Mouse (Mus musculus): ENCODE data around the gene Crcp. TPM values are rescaled to one million over a fixed set of nuclear protein-coding genes. Genes with fewer than 3 reads are reported as not detected.

Crcp gene
- 24.4 and 26.2 TPM in 2 replicates for polyA plus RNA-seq (2015; fragmentation: Nextera tagmentation; extraction: Ambion mirVana)

DNA sequence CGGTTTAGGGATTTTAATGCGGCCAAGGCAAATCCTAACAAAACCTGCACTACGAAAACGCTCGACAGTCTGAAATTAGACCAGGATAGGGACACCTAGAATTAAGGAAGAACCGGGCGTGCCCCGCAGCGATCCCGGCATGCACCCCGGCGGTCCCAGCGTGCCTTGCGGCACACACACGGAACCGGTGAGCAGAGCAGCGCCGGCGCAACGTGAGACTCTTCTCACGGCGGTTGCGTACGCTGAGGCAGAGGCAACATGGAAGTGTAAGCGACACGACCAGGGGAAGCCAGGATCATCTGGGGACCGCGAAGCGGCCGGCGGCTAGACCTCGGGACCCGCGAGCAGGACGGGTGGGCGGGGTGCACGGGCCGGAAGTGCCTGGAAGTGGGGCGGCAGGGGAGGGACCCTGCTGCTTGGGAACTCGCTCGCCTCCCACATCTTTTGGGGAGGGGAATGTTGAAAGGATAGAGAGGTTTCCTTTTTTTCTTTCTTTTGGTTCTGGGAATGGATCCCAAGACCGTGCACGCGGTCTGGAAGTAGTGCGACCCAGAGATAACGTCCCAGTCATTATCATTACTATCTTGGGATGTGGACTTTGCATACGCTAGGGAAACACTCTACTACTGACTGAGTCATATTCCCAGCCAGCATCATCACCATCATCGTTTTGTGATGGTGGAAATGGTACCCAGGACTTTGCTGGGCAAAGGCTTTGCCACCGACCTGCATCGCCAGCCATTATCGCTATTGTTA, at the start of gene Crcp, which contains the start of gene Asl:
Crcp (plus strand) TSS at position 149 of the 756 bp plus-strand sequence.
Asl (minus strand) TSS at position 106 of the 756 bp plus-strand sequence.
- Histone ChIP-seq H3K4me3 (ENCODE audit: low read length) (peak within 1 kb of the TSS; percentile 89), H3K36me3 (ENCODE audit: control insufficient read depth, insufficient read depth) (no peaks in the 10 kb centered on the region), H3K27ac (ENCODE audit: low read length) (peak within 1 kb of the TSS; percentile 94), H3K9me3 (replicated peaks; ENCODE audit: control insufficient read depth, low read length) (no peaks in the 10 kb centered on the region), H3K9ac (ENCODE audit: low read length) (peak within 1 kb of the TSS; percentile 90), H3K27me3 (ENCODE audit: control insufficient read depth, insufficient read depth, low read length) (0 out of 2 replicates have a peak, but pooled peaks cover 3% of the 10 kb centered on the region), H3K4me2 (ENCODE audit: low read depth, low read length) (peak within 1 kb of the TSS; percentile 76), H3K4me1 (ENCODE audit: control insufficient read depth, insufficient read depth, low read length) (peaks cover 3% of the 10 kb centered on the region)
- ATAC-seq (replicated peaks; ENCODE audit: extremely low read depth, insufficient read depth, low FRiP score) = peak; percentile 84
- 1% methylated on average over 51 of the region's 51 CpGs for WGBS

GRCm38 (mm10) chr5:129980216-129980615, 48.9 kb upstream of the Crcp start:
- Histone ChIP-seq H3K4me3 (ENCODE audit: low read length) (no peak overlapping the region), H3K27me3 (ENCODE audit: control insufficient read depth, insufficient read depth, low read length) (no peaks in the 10 kb centered on the region), H3K9ac (ENCODE audit: low read length) (no peak overlapping the region), H3K36me3 (ENCODE audit: control insufficient read depth, insufficient read depth) (peaks cover 8% of the 10 kb centered on the region), H3K27ac (ENCODE audit: low read length) (no peak overlapping the region), H3K4me1 (ENCODE audit: control insufficient read depth, insufficient read depth, low read length) (no peaks in the 10 kb centered on the region; the same call in 1 of the 2 replicates), H3K4me2 (ENCODE audit: low read depth, low read length) (no peak overlapping the region), H3K9me3 (replicated peaks; ENCODE audit: control insufficient read depth, low read length) (no peaks in the 10 kb centered on the region)
- ATAC-seq (replicated peaks; ENCODE audit: extremely low read depth, insufficient read depth, low FRiP score) = no peak
- WGBS = 36% methylated on average over 3 of the region's 3 CpGs

- H3K4me3 ChIP-seq (ENCODE audit: low read length) = no peak overlapping the region
- H3K27me3 ChIP-seq (ENCODE audit: control insufficient read depth, insufficient read depth, low read length) = no peaks in the 10 kb centered on the region
- peaks cover 4% of the 10 kb centered on the region for H3K36me3 ChIP-seq (ENCODE audit: control insufficient read depth, insufficient read depth)
- H3K9me3 ChIP-seq (replicated peaks; ENCODE audit: control insufficient read depth, low read length) = no peaks in the 10 kb centered on the region
- WGBS = 76% methylated on average over 13 of the region's 13 CpGs
- H3K27ac ChIP-seq (ENCODE audit: low read length) = no peak overlapping the region
- no peak overlapping the region for H3K9ac ChIP-seq (ENCODE audit: low read length)
- no peak for ATAC-seq (replicated peaks; ENCODE audit: extremely low read depth, insufficient read depth, low FRiP score)
- H3K4me2 ChIP-seq (ENCODE audit: low read depth, low read length) = no peak overlapping the region
- H3K4me1 ChIP-seq (ENCODE audit: control insufficient read depth, insufficient read depth, low read length) = no peaks in the 10 kb centered on the region
These were observed 39.7 kb upstream of the Crcp start for GRCm38 (mm10) chr5:129989376-129989775.

DNA sequence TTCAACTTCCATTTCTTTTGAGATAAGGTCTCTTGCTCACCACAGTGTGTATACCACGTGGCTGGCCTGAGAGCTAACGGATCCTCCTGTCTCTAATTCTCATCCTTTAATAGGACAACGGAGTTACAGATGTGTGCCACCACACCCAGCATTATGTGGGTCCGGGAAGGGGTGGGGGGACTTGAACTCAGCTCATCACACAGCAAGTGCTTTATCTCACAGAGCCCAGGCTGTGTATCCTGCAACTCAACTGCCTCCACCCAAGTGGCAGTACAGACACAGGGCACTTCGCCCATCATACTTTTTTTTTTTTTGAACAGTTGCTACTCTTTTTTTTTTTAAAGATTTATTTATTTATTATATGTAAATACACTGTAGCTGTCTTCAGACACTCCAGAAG, 37.2 kb upstream of the Crcp start:
- no peak for ATAC-seq (replicated peaks; ENCODE audit: extremely low read depth, insufficient read depth, low FRiP score)
- H3K4me1 ChIP-seq (ENCODE audit: control insufficient read depth, insufficient read depth, low read length) = no peaks in the 10 kb centered on the region
- no peak overlapping the region for H3K9ac ChIP-seq (ENCODE audit: low read length)
- H3K27ac ChIP-seq (ENCODE audit: low read length) = no peak overlapping the region
- 88% methylated on average over 5 of the region's 5 CpGs for WGBS
- no peaks in the 10 kb centered on the region for H3K9me3 ChIP-seq (replicated peaks; ENCODE audit: control insufficient read depth, low read length)
- H3K27me3 ChIP-seq (ENCODE audit: control insufficient read depth, insufficient read depth, low read length) = no peaks in the 10 kb centered on the region
- H3K4me3 ChIP-seq (ENCODE audit: low read length) = no peak overlapping the region
- H3K4me2 ChIP-seq (ENCODE audit: low read depth, low read length) = no peak overlapping the region
- peaks cover 10% of the 10 kb centered on the region for H3K36me3 ChIP-seq (ENCODE audit: control insufficient read depth, insufficient read depth)

DNA sequence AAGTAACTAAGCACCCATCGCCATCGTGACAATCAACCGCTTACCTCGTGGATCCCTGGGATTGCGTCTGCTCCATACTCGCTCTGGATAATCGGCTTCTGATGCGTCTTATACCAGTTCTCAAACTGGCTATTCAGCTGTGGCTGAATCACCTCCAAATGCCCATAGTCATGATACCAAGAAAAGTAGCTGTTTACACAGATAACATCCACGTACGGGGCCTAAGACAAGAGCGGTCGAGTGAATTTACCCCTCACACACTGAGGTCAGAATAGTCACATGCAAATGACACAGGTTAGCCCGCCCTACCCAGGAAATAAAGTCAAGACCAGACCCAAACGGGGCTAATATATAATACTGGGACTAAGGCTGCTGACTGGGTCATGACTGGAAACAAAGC, 35.7 kb upstream of the Crcp start:
- WGBS = 92% methylated on average over 14 of the region's 14 CpGs
- Histone ChIP-seq H3K27ac (ENCODE audit: low read length) (no peak overlapping the region), H3K9ac (ENCODE audit: low read length) (no peak overlapping the region), H3K36me3 (ENCODE audit: control insufficient read depth, insufficient read depth) (peaks cover 6% of the 10 kb centered on the region), H3K4me2 (ENCODE audit: low read depth, low read length) (no peak overlapping the region), H3K27me3 (ENCODE audit: control insufficient read depth, insufficient read depth, low read length) (no peaks in the 10 kb centered on the region), H3K9me3 (replicated peaks; ENCODE audit: control insufficient read depth, low read length) (no peaks in the 10 kb centered on the region), H3K4me3 (ENCODE audit: low read length) (no peak overlapping the region), H3K4me1 (ENCODE audit: control insufficient read depth, insufficient read depth, low read length) (no peaks in the 10 kb centered on the region)
- no peak for ATAC-seq (replicated peaks; ENCODE audit: extremely low read depth, insufficient read depth, low FRiP score)

DNA sequence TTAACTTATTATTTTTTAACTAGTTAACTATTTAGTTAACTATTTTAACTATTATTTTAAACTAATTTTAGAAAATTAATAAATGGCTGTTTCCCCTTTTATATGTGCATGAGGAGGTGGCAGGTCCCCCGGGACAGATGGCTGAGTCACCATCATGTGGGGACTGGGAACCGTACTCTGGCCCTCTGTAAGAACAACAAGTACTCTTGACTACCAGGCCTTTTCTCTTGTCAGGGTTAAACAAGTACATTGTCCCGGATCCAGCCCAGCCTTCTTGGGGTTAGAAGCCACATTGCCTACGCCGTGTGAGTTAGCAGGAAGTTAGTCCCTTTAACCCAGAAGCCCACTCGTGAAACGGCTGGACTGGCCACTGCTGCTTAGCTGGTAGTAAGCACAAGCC, 34.1 kb upstream of the Crcp start:
- Histone ChIP-seq H3K4me1 (ENCODE audit: control insufficient read depth, insufficient read depth, low read length) (no peaks in the 10 kb centered on the region), H3K4me3 (ENCODE audit: low read length) (no peak overlapping the region), H3K9me3 (replicated peaks; ENCODE audit: control insufficient read depth, low read length) (no peaks in the 10 kb centered on the region), H3K36me3 (ENCODE audit: control insufficient read depth, insufficient read depth) (peaks cover 6% of the 10 kb centered on the region; the same call in 1 of the 2 replicates), H3K27ac (ENCODE audit: low read length) (no peak overlapping the region), H3K9ac (ENCODE audit: low read length) (no peak overlapping the region), H3K4me2 (ENCODE audit: low read depth, low read length) (no peak overlapping the region), H3K27me3 (ENCODE audit: control insufficient read depth, insufficient read depth, low read length) (no peaks in the 10 kb centered on the region)
- ATAC-seq (replicated peaks; ENCODE audit: extremely low read depth, insufficient read depth, low FRiP score) = no peak
- 87% methylated on average over 7 of the region's 7 CpGs for WGBS

- WGBS = 61% methylated on average over 19 of the region's 19 CpGs
- no peak for ATAC-seq (replicated peaks; ENCODE audit: extremely low read depth, insufficient read depth, low FRiP score)
- no peak overlapping the region for H3K27ac ChIP-seq (ENCODE audit: low read length)
- no peak overlapping the region for H3K4me2 ChIP-seq (ENCODE audit: low read depth, low read length)
- peaks cover 6% of the 10 kb centered on the region; the same call in 1 of the 2 replicates for H3K36me3 ChIP-seq (ENCODE audit: control insufficient read depth, insufficient read depth)
- H3K9ac ChIP-seq (ENCODE audit: low read length) = no peak overlapping the region
- H3K27me3 ChIP-seq (ENCODE audit: control insufficient read depth, insufficient read depth, low read length) = no peaks in the 10 kb centered on the region
- no peak overlapping the region for H3K4me3 ChIP-seq (ENCODE audit: low read length)
- peaks cover 6% of the 10 kb centered on the region for H3K4me1 ChIP-seq (ENCODE audit: control insufficient read depth, insufficient read depth, low read length)
- no peaks in the 10 kb centered on the region for H3K9me3 ChIP-seq (replicated peaks; ENCODE audit: control insufficient read depth, low read length)
These were observed 31.4 kb upstream of the Crcp start for GRCm38 (mm10) chr5:129997700-129998099.

DNA sequence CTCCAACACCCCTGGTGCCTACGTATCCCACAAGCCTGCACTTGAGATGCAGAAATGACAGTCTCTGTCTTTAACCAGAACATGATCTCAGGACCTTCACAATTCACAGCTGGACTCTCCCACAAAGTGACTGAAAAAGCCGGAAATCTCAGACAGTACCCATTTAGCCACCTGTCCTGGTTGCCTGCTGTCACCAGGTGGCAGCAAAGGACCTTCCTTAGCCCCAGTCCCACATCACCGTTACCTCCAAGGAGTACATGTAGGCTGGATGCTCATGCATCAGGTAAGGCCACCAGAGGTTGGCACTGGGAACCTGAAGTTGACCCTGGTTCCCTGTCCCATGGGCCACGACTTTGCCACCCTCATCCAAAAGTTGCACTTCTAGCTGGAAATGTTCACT, 30.0 kb upstream of the Crcp start:
- WGBS = 33% methylated on average over 4 of the region's 4 CpGs
- peaks cover 9% of the 10 kb centered on the region for H3K4me1 ChIP-seq (ENCODE audit: control insufficient read depth, insufficient read depth, low read length)

DNA sequence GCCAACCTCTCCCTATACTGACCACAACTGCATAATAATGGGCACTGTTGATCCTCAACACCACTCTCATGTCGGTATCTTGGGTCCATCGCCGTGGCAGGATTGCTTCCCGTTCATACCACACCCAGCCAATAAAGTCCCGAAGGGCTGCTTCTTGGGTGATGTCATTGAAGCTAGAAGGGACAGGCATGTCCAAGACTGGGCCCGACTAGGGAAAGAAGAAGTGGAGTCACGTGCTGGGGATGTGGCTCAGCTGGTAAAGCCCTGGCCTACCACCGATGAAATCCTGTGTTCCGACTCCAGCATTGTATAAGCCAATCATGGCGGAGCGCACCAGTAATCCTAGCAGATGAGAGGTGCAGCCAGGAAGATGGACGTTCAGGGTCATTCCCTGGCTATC, 28.4 kb upstream of the Crcp start:
- H3K4me1 ChIP-seq (ENCODE audit: control insufficient read depth, insufficient read depth, low read length) = peaks cover 9% of the 10 kb centered on the region
- no peaks in the 10 kb centered on the region for H3K27me3 ChIP-seq (ENCODE audit: control insufficient read depth, insufficient read depth, low read length)
- H3K27ac ChIP-seq (ENCODE audit: low read length) = no peak overlapping the region
- H3K9ac ChIP-seq (ENCODE audit: low read length) = no peak overlapping the region
- peaks cover 5% of the 10 kb centered on the region; the same call in 1 of the 2 replicates for H3K9me3 ChIP-seq (replicated peaks; ENCODE audit: control insufficient read depth, low read length)
- WGBS = 85% methylated on average over 12 of the region's 12 CpGs
- no peak overlapping the region for H3K4me3 ChIP-seq (ENCODE audit: low read length)
- H3K4me2 ChIP-seq (ENCODE audit: low read depth, low read length) = no peak overlapping the region
- no peaks in the 10 kb centered on the region; the same call in 1 of the 2 replicates for H3K36me3 ChIP-seq (ENCODE audit: control insufficient read depth, insufficient read depth)
- ATAC-seq (replicated peaks; ENCODE audit: extremely low read depth, insufficient read depth, low FRiP score) = no peak

More for the DNA sequence above, 30.0 kb upstream of the Crcp start:
- Histone ChIP-seq H3K4me2 (ENCODE audit: low read depth, low read length) (no peak overlapping the region), H3K4me3 (ENCODE audit: low read length) (no peak overlapping the region), H3K36me3 (ENCODE audit: control insufficient read depth, insufficient read depth) (peaks cover 6% of the 10 kb centered on the region; the same call in 1 of the 2 replicates), H3K9ac (ENCODE audit: low read length) (no peak overlapping the region), H3K9me3 (replicated peaks; ENCODE audit: control insufficient read depth, low read length) (no peaks in the 10 kb centered on the region), H3K27ac (ENCODE audit: low read length) (no peak overlapping the region), H3K27me3 (ENCODE audit: control insufficient read depth, insufficient read depth, low read length) (no peaks in the 10 kb centered on the region)
- ATAC-seq (replicated peaks; ENCODE audit: extremely low read depth, insufficient read depth, low FRiP score) = no peak
